Mouse (Mus musculus) spleen, postnatal 4 days (tissue): ENCODE results near the gene Dgki.

Experiments
- DNase-seq, 2 experiments: peaks; one replicate each; pipeline ENCODE4 v3.0.0; 2022; ENCODE audit warnings: low spot score in 2 of 2

The Dgki gene

DNA sequence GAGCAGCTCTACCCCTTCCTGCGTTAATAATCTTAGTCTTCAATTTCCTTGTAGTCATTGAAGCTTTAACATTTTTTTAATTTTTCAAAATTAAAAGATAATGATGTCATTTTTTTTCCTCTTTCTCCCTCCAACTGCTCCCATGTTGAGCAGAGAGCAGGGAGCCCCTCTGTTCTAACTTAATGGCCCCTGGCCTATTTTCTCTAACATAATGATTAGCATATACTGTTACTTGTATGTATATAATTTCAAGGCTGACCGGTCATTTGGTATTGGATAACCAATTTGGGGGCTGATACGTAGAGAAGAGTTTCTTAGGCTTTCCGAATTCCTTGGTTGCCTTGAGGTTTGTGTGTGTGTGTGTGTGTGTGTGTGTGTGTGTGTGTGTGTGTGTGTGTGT, 378.0 kb downstream of the Dgki start:
- no peak for DNase-seq

DNA sequence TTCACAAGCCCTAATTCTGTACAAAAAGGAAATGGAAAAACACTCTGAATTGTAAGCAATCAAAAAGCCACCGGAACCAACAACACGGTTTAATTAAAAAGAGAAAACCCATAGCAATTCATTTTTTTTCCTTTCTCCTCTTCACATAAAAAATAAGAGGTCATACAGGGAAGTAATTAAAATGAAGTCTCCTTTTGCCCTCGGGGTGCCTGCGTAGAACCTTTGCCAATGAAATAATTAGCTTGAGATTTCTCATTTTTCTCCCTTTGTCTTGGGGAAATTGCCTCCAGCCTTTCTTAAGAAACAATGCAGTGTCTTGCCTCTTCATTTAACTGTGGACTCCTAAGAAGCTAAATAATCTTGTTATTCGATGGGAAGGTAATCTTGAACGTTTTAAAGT, 388.4 kb downstream of the Dgki start:
- DNase-seq: no peak

DNA sequence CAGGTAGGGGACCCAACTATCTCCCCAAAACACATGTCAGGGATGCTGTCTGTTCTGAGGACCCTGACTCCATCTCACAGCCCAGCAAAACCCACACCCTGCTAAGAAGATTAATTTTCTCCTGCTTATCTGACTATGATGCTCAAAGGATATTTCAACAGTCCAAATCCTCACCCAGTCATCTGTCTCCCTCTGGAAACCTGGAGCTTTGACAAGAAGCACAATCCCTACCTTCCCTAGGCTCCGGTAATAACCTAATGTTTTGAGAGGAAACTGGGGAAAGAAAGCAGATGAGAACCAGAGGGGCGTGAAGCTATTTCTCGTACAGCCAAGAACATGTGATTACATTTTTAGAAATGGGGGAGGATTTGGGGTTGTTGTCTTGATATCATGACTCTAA, 392.8 kb downstream of the Dgki start:
- DNase-seq: no peak

DNA sequence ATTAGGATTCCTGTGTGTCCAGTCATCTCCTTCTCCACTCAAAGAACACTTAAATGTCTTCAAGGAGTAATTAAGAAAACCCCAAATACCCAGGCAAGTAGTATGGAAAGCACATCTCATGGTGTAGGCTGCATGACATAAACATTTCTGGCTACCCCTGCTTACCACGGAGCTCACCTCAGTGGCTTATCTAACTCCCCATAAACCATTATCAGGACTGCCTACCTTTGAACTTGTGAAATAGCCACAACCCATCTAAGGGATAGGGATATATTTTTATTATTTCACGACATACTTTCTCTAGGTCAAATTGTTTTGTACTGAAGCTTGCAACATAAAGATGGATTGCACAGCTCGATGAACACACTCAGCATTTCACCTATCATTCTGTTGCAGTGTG, 394.0 kb downstream of the Dgki start:
- DNase-seq: no peak

DNA sequence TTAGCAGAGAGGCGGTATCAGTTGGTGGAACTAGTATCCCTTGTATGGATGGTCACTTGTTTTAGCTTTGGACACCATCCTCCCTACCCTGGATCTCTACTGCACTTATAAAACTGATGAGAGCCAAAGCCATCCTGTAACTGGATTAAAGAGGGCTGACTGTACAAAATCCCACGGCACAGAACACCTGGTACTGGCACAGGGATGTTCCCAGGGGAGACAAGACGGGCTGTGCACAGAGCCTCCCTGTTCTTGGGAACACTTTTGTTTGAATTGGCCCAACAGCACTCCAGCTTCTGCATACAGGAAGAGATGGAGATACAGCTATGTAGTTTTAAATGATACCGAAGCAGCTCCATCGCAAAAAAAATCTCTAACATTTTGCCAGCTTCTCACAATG, 395.1 kb downstream of the Dgki start:
- DNase-seq: no peak

DNA sequence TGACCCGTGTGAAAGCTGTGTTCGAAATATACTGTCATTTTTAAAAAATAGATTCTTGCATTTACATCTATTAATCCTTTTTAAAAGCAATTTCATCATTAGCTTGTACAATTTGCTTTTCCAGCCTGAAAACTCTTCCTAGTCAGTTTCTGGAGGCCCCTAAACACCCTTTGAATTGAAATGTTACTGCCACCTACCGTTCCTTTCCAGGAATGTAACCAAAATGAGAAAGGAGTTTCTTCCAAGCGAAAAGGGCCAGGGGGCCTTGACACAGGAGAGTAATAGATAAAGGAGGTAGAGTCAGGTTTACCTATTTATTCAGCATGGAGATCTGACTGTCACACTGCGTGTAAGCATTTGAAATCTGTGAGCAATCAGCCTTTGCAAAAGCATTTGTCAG, 396.2 kb downstream of the Dgki start:
- no peak for DNase-seq

DNA sequence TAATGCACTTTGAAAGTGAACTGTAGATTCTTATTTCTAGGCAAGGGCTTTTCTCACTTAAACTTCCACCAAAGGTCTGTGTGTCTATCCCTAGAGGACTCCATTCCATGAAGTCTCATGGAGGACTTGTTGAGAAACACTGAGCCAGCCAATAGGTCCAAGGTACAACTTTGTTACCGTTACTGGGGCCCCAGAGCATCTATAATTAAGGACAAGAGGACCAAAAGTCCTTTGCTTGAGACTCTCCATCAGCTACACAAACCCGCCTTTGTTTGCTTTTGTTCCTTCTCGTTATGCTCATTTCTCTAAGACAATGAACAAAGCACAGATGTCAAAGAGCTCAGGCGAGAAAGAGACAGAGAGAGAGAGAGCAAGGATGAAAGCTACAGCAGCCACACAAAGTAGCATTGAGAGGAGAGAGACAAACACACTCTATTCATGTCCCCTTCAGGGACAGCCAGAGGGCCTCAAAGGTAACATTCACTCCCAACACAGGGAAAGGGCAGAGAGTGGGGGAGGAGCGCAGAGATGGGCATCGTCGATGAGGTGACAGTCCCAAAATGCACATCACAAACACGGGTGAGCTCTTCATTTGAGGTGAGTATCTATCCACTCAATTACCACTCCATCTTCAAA, 396.7 kb downstream of the Dgki start:
- no peak for DNase-seq

DNA sequence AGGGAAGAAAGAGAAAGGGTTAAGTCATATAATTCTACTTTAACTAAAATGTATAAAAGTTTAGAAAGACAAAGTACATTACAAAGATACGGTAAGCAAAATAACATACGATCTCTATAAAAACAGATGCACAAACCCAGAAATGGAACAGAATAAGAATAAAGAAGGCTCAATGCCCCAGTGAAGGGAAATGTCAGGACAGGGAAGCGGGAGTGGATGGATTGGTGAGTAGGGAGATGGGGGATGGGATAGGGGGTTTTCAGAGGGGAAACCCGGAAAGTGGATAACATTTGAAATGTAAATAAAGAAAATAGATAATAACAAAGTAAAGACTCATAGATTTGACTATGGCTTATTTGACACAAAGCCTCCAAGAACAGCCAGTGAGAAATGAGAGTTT, 400.1 kb downstream of the Dgki start:
- no peak for DNase-seq

DNA sequence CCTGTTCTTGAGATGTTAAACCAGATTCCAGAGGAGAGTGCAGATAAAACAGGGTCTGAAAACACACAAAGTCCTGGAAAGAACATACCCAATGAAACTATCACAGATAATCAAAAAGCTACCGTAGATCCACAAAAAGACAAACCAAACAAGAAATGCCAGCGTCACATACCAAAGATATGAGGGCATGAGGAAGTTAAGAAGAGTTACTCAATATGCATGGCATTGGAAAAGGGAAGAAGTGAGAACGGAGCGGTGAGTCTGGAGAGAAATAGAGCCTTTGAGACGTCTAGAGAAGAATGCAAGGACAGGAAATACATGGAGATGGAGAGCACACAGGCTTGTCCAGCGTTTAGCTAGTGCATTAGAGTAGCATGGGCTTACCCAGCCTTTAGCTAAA, 401.6 kb downstream of the Dgki start:
- DNase-seq: no peak

DNA sequence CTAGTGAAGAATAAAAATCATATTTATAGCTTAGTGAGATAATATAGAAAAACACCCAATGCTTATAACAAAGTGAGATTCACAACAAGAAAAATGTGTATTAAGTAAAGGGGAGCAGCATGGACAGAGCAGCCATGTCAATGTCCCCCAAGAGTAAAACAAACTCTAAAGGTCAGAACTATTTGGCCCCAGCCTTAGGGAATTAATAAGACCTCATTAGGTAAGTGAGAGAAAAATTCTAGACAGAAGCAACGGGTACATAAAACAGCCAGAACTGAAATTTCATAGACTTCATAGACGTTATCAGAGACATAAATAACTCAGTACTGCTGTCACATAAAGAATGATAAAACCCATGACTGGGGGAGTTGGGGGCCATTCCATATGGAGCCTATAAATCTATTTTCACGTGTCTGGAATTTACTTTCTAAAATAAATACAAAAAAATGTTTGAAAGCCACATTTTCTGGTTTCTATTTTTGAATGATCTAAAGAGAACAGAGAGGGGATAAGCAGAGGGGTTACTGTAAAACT, 402.3 kb downstream of the Dgki start:
- DNase-seq: no peak

DNA sequence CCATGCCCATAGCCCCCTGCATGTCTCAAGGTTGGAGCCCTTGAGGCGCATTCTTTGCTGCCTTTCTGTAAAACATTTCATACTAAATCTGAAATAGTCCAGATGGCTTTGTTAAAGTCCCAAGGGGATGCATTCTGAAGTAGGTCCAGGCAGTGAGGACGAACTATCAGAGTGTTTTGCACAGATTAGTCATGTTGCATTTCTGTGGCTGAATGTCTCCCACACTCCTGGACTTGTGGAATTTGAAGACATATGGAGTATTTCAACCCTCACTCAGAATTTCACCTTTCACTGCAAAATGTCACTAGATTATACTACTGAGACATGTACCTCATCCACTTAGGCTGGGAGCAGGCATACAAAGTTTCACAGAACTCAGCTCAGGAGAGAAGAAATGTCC, 403.3 kb downstream of the Dgki start:
- no peak for DNase-seq

DNA sequence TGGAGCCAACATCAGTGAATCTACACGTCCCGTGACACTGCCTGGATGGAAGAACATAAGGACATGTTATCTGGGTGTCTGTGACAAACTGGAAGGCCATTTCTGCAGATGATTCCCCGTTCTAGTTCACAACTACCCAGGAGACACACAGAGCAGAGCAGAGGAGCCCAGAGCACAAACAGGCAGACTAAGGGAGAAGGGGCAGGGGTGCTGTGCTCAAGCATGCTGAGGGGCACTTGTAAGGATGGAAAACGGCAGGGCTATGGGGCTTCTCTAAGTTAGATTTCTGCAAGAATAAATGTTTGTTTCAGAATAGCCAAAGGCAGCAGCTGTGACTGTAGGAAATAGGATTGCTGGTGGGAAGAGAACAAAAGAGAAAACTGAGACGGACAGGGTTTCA, 408.2 kb downstream of the Dgki start:
- DNase-seq: no peak

DNA sequence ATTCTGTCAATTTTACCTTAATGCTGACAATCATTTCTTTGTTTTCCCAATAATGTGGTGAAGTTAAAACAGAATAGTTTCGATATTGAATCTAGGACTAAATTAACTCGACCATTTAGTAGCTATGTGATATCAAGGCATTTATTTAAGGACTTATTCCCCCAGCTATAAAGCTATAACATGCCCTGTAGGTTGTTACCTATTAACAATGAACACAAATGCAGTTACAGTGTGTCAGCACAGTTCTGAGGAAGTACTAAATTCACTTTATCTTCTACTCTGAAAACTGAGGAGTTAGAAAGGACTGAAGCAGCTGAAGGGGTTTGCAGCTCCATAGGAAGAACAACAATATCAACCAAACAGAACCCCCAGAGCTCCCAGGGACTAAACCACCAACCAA, 409.2 kb downstream of the Dgki start:
- DNase-seq: no peak

DNA sequence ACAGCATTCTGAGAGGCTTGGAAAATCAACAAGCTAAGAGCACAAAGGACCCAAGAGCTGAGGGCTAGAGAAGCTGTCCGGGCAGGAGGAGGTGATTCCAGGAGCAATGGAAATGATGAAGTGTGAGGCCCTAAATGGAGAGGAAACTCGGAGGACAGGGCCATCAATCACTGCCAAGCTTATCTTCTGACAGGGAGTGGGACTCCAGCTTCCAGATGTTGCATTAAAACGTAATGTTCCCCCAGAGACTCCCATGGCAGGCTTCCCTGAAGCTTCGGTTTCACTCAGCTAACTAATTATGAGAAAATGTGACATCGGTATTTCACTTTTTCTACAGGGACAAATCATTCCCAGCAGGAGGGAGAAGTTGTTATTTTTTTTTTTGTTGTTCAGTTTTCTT, 409.7 kb downstream of the Dgki start:
- no peak for DNase-seq

DNA sequence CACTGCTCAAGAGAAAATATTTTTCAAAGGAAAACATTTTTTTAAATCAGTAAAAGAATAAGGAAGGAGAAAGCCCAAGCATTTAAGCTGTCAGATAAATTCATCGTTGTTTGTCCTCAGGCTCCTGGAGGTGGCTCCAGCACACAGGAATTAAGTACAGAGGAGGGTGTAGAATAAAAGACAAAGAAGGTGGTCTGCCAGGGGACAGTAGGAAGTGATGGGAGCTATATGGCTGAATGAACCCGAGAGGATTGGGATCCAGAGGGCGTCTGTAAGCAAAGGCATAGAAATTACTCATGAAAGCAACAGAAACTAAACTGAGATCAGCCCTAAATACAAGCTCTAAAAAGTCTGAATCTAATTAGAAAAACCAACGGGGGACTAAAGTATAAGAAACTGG, 418.7 kb downstream of the Dgki start:
- DNase-seq: no peak

DNA sequence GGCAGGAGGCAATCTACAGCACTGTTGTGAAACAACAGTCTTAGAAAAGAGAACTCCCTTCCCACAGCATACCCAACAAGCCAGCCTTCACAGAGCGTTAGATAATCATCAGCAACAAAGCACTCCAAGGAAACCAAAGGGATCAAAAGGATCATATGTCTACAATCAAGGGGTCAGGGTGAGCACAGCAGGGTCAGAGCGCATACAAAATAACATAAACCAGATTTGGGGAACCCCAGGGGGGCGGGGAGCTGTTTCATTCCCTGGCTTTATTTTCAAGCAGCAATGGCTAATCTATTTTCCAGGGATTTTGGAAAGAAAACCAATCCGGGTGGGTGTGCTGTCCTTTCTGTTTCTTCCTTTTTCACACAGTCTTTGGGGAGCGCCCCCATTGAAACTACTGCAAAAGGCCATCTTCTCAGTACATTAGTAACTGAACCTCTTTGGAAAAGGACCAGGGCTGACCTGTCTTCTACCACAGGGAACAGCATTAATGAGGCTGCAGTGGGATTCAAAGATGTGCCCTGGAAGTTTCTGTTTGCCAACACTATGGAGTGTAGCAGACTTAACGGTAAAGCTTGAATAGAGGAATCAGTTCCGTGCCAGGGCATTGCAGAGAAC, 419.2 kb downstream of the Dgki start:
- DNase-seq: no peak

DNA sequence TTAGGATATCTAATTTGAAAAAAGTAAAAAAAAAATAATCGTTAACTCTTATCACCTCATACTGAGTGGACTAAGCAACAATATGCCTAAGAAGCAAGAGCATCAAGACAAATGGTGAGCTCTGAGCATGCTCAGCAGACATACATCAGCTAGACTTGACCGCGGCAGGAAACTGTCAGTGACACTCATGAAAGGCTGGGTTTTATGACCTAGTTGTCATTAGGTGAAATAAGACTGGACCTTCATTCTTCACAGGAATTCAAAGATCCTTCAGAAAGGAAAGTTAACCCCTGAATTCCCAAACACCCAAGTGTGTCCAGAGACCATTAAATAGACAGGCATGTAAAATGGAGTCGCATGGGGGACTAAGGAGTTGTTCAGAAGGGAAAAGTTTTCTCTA, 422.6 kb downstream of the Dgki start:
- no peak for DNase-seq

DNA sequence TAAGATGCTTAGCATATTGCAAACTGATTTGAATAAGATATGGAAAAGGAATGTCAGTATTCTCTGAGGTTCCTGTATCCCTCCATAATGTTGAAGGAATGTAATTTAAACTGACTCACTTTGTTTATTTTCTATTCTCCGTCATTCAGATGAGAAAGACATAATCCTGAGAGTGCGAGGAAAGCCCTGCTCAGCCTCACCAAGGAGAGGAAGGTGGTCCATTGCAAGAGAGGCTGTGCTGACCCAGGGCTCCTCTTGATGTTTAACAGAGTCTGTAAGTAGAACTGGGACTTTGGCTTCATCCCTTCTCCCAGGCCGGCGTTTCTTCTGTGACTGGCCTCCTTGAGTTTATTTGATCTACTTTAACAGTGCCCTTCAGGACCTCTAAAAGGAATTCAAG, 423.6 kb downstream of the Dgki start:
- no peak for DNase-seq

DNA sequence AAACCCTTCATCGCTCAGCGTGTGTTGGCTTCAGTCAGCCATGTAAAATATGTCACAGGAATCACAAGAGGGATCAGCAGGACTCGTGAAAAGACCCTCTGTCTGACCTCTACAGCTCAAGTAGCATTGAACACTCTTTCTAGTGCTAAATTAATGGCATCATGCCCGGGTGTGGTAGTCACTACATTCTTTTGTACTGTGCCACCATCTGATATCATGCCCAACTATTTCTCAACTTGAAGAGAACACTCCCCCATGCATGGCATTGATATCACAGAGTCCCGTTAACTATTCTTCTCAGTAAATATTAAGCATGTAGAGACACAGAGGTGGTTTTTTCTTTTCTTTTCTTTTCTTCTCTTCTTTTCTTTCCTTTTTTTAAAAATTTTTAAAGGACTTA, 424.1 kb downstream of the Dgki start:
- no peak for DNase-seq

DNA sequence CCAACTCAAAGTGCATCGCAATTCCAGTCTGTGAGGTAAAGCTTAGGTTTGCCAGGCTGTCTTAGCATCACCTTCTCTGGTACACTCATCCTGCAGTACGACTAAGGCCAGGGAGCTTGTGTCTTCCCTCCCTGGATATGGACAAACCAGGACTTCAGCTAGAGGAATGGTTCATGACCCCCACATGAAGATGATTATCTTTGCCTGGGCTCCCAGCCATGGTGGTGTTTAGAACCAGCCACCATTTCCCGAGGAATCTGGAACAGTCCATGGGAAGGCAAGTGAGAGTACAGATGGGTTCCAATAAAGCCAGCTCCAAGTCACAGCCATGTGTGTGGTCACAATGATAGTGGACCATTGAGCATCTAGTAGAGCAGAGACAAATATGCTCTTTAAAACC, 427.1 kb downstream of the Dgki start:
- DNase-seq: no peak

DNA sequence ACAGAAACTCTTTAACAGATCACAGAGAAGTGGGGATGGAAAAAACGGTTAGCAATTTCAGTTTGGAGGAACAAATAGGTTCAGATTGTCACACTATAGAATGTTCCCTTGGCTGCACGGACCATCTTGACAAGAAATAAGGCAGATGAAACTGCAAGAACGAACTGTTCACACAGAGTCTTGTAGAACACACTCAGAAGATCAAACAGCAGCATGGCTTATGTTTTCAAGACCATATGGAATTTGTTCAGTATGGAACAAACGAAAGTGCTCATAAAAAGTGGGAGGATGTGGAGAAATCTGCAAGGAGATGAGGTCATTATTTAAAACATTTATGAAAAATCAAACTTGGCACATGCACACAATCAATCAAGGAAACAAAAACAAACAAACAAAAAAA, 431.8 kb downstream of the Dgki start:
- DNase-seq: no peak

DNA sequence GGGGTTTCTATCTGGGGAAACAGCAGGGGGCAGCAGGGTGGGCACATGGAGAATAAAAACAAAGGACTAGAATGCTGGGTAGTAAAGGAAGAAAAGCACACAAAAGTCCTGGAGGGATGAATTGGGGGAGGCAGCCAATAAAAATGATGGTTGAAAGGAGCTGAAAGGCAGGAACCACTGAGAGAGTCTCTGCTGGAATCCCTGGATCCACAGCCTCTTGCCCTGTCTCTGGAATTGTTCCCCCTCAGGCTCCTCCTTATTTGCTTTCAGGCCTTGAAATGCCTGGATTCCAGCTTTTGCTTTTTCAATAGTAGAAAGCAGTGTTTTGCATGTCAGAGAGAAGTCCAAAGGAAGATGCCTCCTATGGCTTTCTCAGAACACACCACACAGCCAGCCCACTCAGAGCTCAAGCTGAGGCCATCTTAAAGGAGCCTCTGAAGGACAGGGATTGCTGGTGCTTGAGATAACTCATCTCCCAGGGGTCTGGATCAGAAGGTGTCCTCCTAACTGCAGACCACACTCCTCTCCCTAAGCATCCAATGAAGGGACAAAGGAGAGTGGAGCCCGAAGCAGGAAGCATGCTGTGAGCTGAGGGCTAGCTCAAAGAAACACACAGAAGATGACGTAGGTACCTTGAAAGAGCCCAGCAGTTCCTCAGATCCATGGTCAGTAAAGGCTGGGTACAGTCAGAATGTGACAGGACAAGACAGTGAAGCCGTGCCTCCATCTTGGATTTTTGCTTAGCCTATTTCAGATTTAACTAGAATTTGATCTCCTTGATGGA, 441.5 kb downstream of the Dgki start:
- no peak for DNase-seq

DNA sequence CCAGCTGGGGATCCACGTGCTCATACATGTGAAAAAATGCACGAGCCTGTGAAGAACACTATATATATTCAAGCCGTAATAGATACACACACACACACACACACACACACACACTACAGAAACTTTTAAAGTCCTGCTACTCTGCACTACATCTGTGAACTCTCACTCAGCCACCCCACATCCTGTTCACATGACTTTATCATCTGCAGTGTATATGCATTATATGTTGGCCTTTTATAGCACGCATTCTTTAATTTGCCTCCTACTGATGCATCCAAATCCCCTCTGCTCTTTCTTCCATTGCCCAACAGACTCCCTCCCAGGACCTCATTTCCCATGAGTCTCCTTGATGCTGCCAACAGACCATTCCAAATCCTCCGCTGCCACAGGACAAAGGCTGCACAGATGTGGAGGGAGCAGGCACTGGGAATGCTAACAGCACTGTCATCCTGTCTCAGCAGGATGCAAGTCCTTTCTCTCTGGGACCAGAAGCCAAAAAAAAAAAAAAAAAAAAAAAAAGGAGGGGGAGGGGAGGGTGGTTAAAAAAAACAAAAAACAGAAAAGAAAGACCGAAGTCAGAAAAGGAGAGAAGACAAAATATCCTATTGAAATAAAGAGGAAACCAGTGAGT, 442.2 kb downstream of the Dgki start:
- DNase-seq: no peak
